Mouse (Mus musculus) cortical plate, adult 2 months (tissue): ENCODE results near the gene Rdh8. TPM values are rescaled to one million over a fixed set of nuclear protein-coding genes. Genes with fewer than 3 reads are reported as not detected.

ENCODE experiments used
- H3K27ac ChIP-seq: fragments of 200-500 bp; 2 replicates; pipeline ENCODE4 v1.5.1; 2012; ENCODE audit warnings: low read length, control low read depth, inconsistent platforms; ENCODE audit not compliant: insufficient read depth
- H3K4me1 ChIP-seq: fragments of 200-500 bp; 2 replicates; pipeline ENCODE4 v1.6.1; 2011; ENCODE audit warnings: low read length; ENCODE audit not compliant: control insufficient read depth, insufficient read depth
- H3K4me3 ChIP-seq: fragments of 200-500 bp; 2 replicates; pipeline ENCODE4 v1.5.1; 2011; ENCODE audit warnings: mild to moderate bottlenecking, low read length, control low read depth; ENCODE audit not compliant: insufficient read depth
- CTCF ChIP-seq: fragments of 200-500 bp; IDR thresholded peaks from 2 replicates; pipeline ENCODE4 v1.5.1; 2011; ENCODE audit warnings: mild to moderate bottlenecking, control low read depth, low read length; ENCODE audit not compliant: insufficient read depth; ENCODE audit errors: extremely low read depth
- POLR2A ChIP-seq: fragments of 200-500 bp; IDR thresholded peaks from 2 replicates; pipeline ENCODE4 v1.6.1; 2011; ENCODE audit warnings: mild to moderate bottlenecking, low read length, control low read depth; ENCODE audit not compliant: insufficient read depth; ENCODE audit errors: extremely low read depth
- polyA plus RNA-seq: library from polyadenylated mRNA; depleted of rRNA; stranded (reverse); fragments of >200 nt; gene quantifications from 2 replicates; pipeline ENCODE4 v1.2.3, GENCODE M21; 2012; rRNA removed

Gene Rdh8
- polyA plus RNA-seq, 1 experiment = not detected

- Histone ChIP-seq H3K4me3 (peak within 1 kb of the TSS; percentile 67), H3K27ac (peak within 1 kb of the TSS; percentile 66), H3K4me1 (no peaks in the 10 kb centered on the region)
- TF ChIP-seq POLR2A = peak; percentile 69
- no peak for TF ChIP-seq CTCF
Measured at GRCm38 (mm10) chr9:20868448-20869001, 50.2 kb downstream of the Rdh8 start, which contains the start of gene A230050P20Rik. Gene A230050P20Rik, plus strand, starts transcription at chr9:20868642.

GRCm38 (mm10) chr9:20869246-20869645 lies 50.9 kb downstream of the Rdh8 start:
- TF ChIP-seq CTCF (no peak), POLR2A (no peak)
- H3K27ac ChIP-seq = no peak overlapping the region

GRCm38 (mm10) chr9:20870211-20871173 lies 52.2 kb downstream of the Rdh8 start:
- no peak overlapping the region for H3K27ac ChIP-seq
- no peak for TF ChIP-seq POLR2A
- TF ChIP-seq CTCF = 0 out of 2 replicates have a peak, but pooled peaks have one; percentile 12
- no peak overlapping the region for H3K4me3 ChIP-seq
- no peaks in the 10 kb centered on the region for H3K4me1 ChIP-seq

More at GRCm38 (mm10) chr9:20869246-20869645, 50.9 kb downstream of the Rdh8 start:
- H3K4me1 ChIP-seq = no peaks in the 10 kb centered on the region
- peak overlapping the region; percentile 67 for H3K4me3 ChIP-seq

GRCm38 (mm10) chr9:20872991-20873390 lies 54.7 kb downstream of the Rdh8 start:
- TF ChIP-seq CTCF (no peak), POLR2A (no peak)
- no peak overlapping the region for H3K27ac ChIP-seq
- no peak overlapping the region for H3K4me3 ChIP-seq
- H3K4me1 ChIP-seq = no peaks in the 10 kb centered on the region

- Histone ChIP-seq H3K4me1 (no peaks in the 10 kb centered on the region), H3K27ac (no peak overlapping the region), H3K4me3 (no peak overlapping the region)
- TF ChIP-seq POLR2A = no peak
- no peak for TF ChIP-seq CTCF
Measured at GRCm38 (mm10) chr9:20873521-20873920, 55.2 kb downstream of the Rdh8 start.

GRCm38 (mm10) chr9:20875021-20875790 lies 56.9 kb downstream of the Rdh8 start:
- Histone ChIP-seq H3K27ac (no peak overlapping the region), H3K4me3 (no peak overlapping the region), H3K4me1 (no peaks in the 10 kb centered on the region)
- TF ChIP-seq POLR2A (no peak), CTCF (no peak)

Other genes with a start within 250 kb of the Rdh8 start
- 11.9 TPM in 2 replicates for gene Zfp846, start 237.2 kb upstream of the Rdh8 start, polyA plus RNA-seq
- 569 and 577 TPM in 2 replicates for gene Ubl5, start 175.6 kb upstream of the Rdh8 start, polyA plus RNA-seq
- gene Fbxl12, start 173.7 kb upstream of the Rdh8 start, polyA plus RNA-seq = 26.9 and 30.3 TPM in 2 replicates
- 47.1 and 47.4 TPM in 2 replicates for gene Pin1, start 166.4 kb upstream of the Rdh8 start, polyA plus RNA-seq
- 202 and 204 TPM in 2 replicates for gene Olfm2, start 72.2 kb upstream of the Rdh8 start, polyA plus RNA-seq
- gene Col5a3, start 3.4 kb upstream of the Rdh8 start, polyA plus RNA-seq = 1.2 and 1.3 TPM in 2 replicates
- gene A230050P20Rik, start 50.1 kb downstream of the Rdh8 start, polyA plus RNA-seq = 237 and 256 TPM in 2 replicates
- gene Angptl6, start 61.2 kb downstream of the Rdh8 start, polyA plus RNA-seq = 12.6 and 14.5 TPM in 2 replicates
- 41.7 and 43.4 TPM in 2 replicates for gene Ppan, start 69.7 kb downstream of the Rdh8 start, polyA plus RNA-seq
- gene Eif3g, start 80.1 kb downstream of the Rdh8 start, polyA plus RNA-seq = 114 and 115 TPM in 2 replicates
- 31.7 and 31.9 TPM in 2 replicates for gene Dnmt1, start 141.4 kb downstream of the Rdh8 start, polyA plus RNA-seq
- gene S1pr2, start 158.3 kb downstream of the Rdh8 start, polyA plus RNA-seq = 1.4 and 1.5 TPM in 2 replicates
- gene Mrpl4, start 184.2 kb downstream of the Rdh8 start, polyA plus RNA-seq = 108 and 109 TPM in 2 replicates
- 2.8 and 3.6 TPM in 2 replicates for gene Icam1, start 197.5 kb downstream of the Rdh8 start, polyA plus RNA-seq
- gene Icam4, start 210.9 kb downstream of the Rdh8 start, polyA plus RNA-seq = 1.7 and 2.3 TPM in 2 replicates
- 176 and 200 TPM in 2 replicates for gene Icam5, start 213.6 kb downstream of the Rdh8 start, polyA plus RNA-seq
- gene Zglp1, start 248.6 kb downstream of the Rdh8 start, polyA plus RNA-seq = 1.8 and 2.1 TPM in 2 replicates